26 mouse cellular contexts compared by ENCODE assay signal in the genomic region with DNA sequence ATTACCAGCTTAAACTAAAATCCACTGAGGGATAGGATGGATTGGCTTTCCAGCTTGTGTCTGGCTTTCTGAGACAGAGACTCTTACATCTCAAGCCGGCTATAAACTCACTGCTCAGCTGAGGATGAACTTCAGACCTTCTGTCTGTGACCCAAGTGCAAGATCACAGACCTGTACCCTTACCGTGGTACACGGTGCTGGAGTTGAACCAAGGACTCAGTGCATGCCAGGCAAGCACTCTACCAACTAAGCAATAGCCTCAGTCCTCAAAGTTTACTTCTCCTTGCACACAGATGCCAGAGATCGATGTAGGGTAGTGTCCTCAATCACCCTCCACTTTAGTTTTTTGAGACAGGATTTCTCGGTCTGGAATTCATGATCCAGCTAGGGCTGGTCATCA. TPM values are rescaled to one million over a fixed set of nuclear protein-coding genes. Genes with fewer than 3 reads are reported as not detected.
DNase-seq lines count a peak whose midpoint lies in the region; ATAC-seq lines count a peak whose summit lies in the region.
"Had no signal": no experiment of that assay in that cellular context is flagged by ENCODE, and none has a peak within 500 bp of the region (broad histone marks: within the 10 kb centered on the region; RNA-seq: fewer than 3 reads in every experiment).

No protein-coding gene starts in this region.

- peak; percentile 7 for DNase-seq in kidney, adult 18-20 months
- peak; percentile 19 for DNase-seq in kidney, adult 9 months
- no peak for DNase-seq in kidney, postnatal 10 days
- DNase-seq in limb, embryonic 10.5 days (ENCODE audit: low spot score) = peak; percentile 8
- DNase-seq in lung, postnatal 25 days (ENCODE audit: low spot score) = no peak
- DNase-seq: adrenal gland, postnatal 10 days; adrenal gland, postnatal 36 days; B cell, adult 2 months; cerebellum, adult 18-20 months; cerebellum, adult 9-10 months; cerebellum, postnatal 14 days; gastrocnemius, postnatal 10 days; gastrocnemius, postnatal 36 days; heart, adult 2 months; heart, postnatal 14 days; heart, postnatal 4 days had no signal

- no peak overlapping the region for H3K4me3 ChIP-seq in kidney, embryonic 15.5 days (replicated peaks)
- no peak overlapping the region for H3K4me3 ChIP-seq in limb, embryonic 10.5 days
- H3K4me3 ChIP-seq: forebrain, embryonic 10.5 days; forebrain, embryonic 13.5 days; heart, adult 2 months; heart, embryonic 10.5 days; heart, embryonic 13.5 days had no signal

- ATAC-seq in kidney, embryonic 15.5 days (replicated peaks; ENCODE audit: low FRiP score) = no peak
- ATAC-seq: forebrain, embryonic 13.5 days; forebrain, embryonic 16.5 days; Patski had no signal

- 93% methylated on average over 5 of the region's 5 CpGs for WGBS in kidney, embryonic 15.5 days
- 94% methylated on average over 5 of the region's 5 CpGs for WGBS in limb, embryonic 10.5 days

- peaks cover 26% of the 10 kb centered on the region for H3K36me3 ChIP-seq in kidney, embryonic 15.5 days
- H3K36me3 ChIP-seq in limb, embryonic 10.5 days = peaks cover 56% of the 10 kb centered on the region

- H3K9me3 ChIP-seq in kidney, embryonic 15.5 days (replicated peaks) = no peaks in the 10 kb centered on the region
- no peaks in the 10 kb centered on the region for H3K9me3 ChIP-seq in limb, embryonic 10.5 days (replicated peaks)
- H3K9me3 ChIP-seq: forebrain, embryonic 13.5 days; G1E; heart, embryonic 10.5 days; heart, embryonic 13.5 days had no signal

- H3K4me2 ChIP-seq in kidney, embryonic 15.5 days = no peak overlapping the region
- H3K4me2 ChIP-seq: forebrain, embryonic 13.5 days; heart, embryonic 13.5 days; hindbrain, embryonic 14.5 days had no signal

- H3K9ac ChIP-seq in kidney, embryonic 15.5 days = no peak overlapping the region
- H3K9ac ChIP-seq: forebrain, embryonic 13.5 days; heart, embryonic 13.5 days; hindbrain, embryonic 14.5 days had no signal

- H3K27ac ChIP-seq in kidney, embryonic 15.5 days = no peak overlapping the region
- H3K27ac ChIP-seq in limb, embryonic 10.5 days = no peak overlapping the region
- H3K27ac ChIP-seq: forebrain, embryonic 10.5 days; forebrain, embryonic 13.5 days; heart, adult 2 months; heart, embryonic 10.5 days; heart, embryonic 13.5 days; hindbrain, embryonic 14.5 days had no signal

- H3K4me1 ChIP-seq in kidney, embryonic 15.5 days = no peaks in the 10 kb centered on the region
- H3K4me1 ChIP-seq in limb, embryonic 10.5 days = no peaks in the 10 kb centered on the region
- H3K4me1 ChIP-seq: forebrain, embryonic 10.5 days; forebrain, embryonic 13.5 days had no signal

- no peaks in the 10 kb centered on the region for H3K27me3 ChIP-seq in kidney, embryonic 15.5 days
- no peaks in the 10 kb centered on the region for H3K27me3 ChIP-seq in limb, embryonic 10.5 days (ENCODE audit: low read depth, poor library complexity, severe bottlenecking)
- H3K27me3 ChIP-seq: CH12.LX; forebrain, embryonic 13.5 days; heart, embryonic 13.5 days; Patski had no signal

RNA-seq across cellular contexts. Expression of a gene that starts 10.6 kb away (rescaled TPM):
- polyA plus RNA-seq in kidney, embryonic 15.5 days (2015; fragmentation: Nextera tagmentation; extraction: Ambion mirVana) = 38.2 and 43.3 TPM in 2 replicates
- polyA plus RNA-seq in limb, embryonic 10.5 days (2016; fragmentation: Nextera tagmentation; extraction: Ambion mirVana) = 49.5 and 60.4 TPM in 2 replicates

RNA-seq across cellular contexts. Expression of a gene that starts 10.7 kb away (rescaled TPM):
- 16.9 and 29.9 TPM in 2 replicates for polyA plus RNA-seq in kidney, embryonic 15.5 days (2015; fragmentation: Nextera tagmentation; extraction: Ambion mirVana)
- polyA plus RNA-seq in limb, embryonic 10.5 days (2016; fragmentation: Nextera tagmentation; extraction: Ambion mirVana) = 3.0 and 3.1 TPM in 2 replicates
- polyA plus RNA-seq: G1E had no signal

Comparison
In these comparisons a context has a peak if more than half of its experiments do, and no peak if none do; other contexts are left out.
1. DNase-seq: peak in kidney, adult 18-20 months (single experiment), kidney, adult 9 months (single experiment) and limb, embryonic 10.5 days (single experiment); none in kidney, postnatal 10 days (single experiment) and lung, postnatal 25 days (single experiment).